Mouse (Mus musculus): Measurements from ENCODE around the gene Kank2.

The Kank2 gene

GRCm38 (mm10) chr9:21798345-21799009, at the start of gene Kank2:
TSS of gene Kank2 (minus strand) at chr9:21798744.
- peak; percentile 96 for DNase-seq

- no peak for DNase-seq
Observed at GRCm38 (mm10) chr9:21847926-21848325, 49.4 kb upstream of the Kank2 start.

DNA sequence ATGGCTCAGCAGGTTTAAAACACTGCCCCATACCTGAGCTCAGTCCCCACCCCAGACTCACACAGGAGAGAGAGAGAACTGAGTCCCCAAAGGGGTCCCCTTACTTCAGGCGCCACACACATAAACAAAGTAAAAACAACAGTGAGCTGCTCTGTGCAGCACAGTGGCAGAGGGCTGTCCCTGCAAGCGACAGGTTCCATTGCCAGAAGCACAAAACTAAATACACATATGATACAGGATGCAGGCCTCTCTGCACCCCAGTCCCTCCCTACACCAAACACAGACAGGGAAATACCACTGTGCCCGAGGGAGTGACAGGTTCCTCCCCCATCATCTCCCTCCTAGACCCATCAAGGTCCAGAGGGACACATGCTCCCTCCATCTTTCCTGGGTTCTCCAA, 48.9 kb upstream of the Kank2 start:
- no peak for DNase-seq

DNA sequence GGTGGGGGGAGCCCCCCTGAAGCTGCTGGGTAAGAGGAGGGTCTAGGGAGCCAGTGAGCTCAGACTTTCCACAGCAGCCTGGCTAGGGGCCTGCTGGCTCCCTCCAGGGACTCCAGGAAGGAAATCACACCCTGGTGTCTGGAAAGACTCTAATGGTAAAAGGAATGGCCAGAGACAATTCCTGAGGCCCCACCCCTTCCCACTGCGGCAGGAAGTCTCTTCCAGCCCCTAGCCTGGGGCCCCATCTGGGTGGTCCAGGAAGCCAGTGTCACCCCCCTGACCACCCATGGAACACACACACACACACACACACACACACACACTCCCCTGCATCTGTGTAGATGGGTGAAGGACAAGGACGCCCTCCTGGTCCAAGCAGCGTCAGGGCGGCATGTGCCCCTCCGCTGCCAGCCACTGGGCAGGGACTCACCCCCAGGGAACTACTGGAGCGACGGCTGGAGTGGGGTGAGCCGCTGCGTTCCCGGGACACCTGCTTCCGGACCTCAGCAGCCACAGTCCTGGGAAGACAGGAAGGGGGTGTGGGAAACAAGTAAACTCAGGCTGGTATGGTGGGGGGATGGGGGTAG, 48.3 kb upstream of the Kank2 start:
- peak; percentile 73 to 83 for DNase-seq

DNA sequence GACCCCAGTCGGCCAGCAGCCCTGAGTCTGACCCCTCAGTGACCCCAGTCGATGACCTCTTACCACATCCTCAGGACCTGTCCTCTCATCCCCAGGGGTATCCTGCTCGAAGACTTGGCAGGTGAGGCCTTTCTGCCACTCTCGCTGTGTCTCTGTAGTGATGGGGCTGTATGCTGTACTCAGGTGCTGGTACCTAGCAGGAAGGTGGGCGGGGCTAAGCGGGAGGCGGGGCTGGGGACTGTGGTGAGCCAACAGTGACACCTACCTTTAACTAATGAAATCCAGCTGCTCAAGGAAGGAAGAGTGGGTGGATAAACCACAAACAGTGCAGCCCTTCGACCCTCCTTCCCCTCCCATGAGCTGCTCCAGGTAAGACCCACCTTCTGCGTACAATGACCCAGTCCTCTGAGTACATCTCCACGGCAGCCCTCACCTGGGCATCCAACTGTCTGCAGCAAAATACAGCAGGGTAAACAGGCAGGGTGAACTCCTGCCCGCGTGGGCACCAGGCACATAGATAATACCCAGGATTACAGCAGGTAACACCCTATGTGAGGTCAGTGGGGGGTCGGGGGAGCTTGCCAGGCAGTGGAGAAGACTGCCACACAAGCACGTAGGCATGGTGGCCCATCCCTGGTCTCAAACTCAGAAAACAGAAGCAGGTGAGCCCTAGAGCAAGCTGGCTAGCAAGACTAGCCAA, 47.0 kb upstream of the Kank2 start:
- peak; percentile 74 to 81 for DNase-seq

DNA sequence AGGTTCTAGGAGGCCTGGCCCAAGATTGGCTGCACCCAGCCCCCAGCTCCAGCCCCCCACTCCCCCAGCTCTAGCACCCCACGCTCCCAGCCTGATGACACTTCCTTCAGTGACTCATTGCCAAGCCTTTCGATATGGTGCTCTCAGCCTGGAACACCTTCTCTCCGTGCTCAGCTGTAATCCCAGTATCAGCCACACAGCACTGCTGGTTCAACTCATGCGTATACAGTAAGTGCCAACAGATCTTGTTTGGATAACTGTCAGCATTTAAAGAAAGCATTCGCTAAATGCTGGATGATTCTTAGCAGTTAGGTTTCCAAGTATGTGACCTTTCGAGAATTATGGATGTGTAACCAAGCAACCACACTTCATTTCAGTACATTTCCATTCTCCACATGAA, 44.5 kb upstream of the Kank2 start:
- DNase-seq, result no peak

DNA sequence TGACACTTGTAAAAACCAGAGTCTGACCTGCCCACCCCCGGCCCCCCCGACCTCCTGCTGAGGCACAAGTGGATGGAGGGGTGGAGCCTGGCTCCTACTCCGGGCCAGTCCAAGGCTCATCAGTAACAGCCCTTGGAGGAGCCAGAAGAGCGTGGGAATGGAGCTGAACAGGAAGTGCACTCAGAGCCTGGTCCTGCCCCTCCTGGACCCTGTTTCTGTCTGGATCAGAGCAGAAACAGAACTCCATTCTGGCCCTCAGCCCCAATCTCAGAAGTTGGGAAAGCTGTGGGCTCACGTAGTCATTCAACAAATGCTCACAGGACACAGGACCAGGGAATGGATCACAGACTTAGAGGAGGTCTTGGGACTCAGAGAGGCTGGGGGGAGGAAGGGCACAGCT, 43.8 kb upstream of the Kank2 start:
- DNase-seq, result peak; percentile 46 to 69

DNA sequence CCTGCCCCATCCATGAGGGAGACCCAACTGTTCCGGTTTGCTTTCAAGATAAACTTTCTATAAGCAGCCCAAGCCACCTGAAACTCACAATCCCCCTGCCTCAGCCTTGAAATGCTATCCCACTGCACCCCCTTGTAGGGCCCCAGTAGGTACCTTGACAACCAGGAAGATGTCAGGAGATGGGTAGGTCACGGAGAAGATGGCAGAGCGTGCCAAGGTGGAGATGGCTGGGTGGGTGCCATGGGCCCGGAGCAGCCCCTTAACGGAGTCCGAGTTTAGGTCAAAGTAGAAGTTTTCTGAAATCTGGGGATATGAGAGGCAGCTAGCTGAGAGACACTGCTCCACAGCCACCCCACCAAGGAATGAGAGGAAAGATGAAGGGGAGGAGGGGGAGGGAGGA, 42.8 kb upstream of the Kank2 start:
- no peak for DNase-seq

GRCm38 (mm10) chr9:21840115-21840787, 41.7 kb upstream of the Kank2 start:
- peak; percentile 72 to 77 for DNase-seq

- no peak for DNase-seq
Observed at GRCm38 (mm10) chr9:21837690-21838089, 39.1 kb upstream of the Kank2 start.

- DNase-seq, result peak; percentile 80 to 88
Observed at GRCm38 (mm10) chr9:21835258-21835912, 36.8 kb upstream of the Kank2 start, which contains the start of gene Angptl8. TSS of gene Angptl8 (plus strand) at chr9:21835510.

GRCm38 (mm10) chr9:21831558-21832240, 33.2 kb upstream of the Kank2 start:
- DNase-seq, result no peak

DNA sequence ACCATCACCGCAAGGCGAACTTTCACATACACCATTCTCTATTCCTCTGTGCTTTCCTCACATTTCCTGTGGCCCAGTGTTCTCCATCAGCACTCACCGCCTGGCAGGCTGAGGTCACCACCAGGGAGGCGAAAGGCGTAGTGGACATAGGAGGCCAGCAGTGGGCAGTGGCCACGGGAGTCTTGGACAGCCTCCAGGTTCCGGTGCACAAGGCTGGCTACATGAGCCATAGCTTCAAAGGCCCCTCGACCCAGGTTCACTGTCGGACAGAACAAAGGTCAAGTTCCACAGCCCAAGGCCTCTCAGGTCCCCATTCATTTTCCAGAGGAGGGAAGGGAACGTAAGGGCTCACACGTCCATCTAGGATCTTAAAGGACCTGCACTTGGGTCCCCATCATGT, 32.4 kb upstream of the Kank2 start:
- DNase-seq, result peak; percentile 45 to 75

DNA sequence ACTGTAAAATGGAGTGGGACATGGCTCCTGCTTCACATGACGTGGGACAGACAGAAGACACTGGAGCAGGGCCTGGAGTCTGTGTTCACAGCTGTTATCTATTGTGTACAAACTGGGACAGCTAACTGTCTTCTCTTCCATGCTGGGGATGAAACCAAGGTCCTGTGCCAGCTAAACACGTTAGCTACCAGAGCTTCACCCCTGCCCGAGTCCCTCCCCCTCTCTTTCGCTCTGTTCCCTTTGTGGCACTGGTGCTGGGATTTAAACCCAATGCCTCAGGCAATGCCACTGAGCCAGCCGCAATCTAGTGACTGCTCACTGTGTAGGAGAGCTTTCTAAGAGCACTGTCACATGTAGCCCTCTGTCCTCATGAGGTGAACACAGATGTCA, 31.9 kb upstream of the Kank2 start:
- no peak for DNase-seq

DNA sequence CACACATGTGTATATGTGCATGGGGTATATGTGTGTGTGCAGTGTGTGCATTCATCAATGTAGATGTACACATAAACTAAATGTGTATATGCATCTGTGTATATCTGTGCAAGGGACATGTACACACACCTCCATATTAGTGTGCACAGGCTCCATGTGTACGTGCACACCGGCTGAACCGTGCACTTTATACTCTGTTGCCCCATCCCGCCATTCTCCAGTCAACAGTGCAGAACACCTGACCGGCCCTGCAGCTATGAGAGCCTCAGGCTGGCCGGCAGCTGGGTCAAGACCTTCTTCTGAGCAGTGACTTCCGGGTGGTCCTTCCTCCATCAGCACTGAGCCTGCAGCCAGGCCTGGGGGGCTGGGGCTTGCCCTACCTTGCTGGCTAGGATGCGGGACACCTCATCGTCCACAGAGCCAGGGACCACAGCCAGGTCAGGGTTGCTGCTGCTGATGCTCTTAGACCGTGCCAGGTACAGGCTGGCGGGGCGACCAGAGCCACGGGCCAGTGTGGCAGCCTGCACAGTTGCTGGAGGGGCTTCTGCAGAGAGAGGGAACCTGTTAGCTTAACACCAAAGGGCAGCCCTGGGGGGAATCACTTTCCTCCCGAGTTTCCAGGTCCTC, 31.4 kb upstream of the Kank2 start:
- no peak for DNase-seq

DNA sequence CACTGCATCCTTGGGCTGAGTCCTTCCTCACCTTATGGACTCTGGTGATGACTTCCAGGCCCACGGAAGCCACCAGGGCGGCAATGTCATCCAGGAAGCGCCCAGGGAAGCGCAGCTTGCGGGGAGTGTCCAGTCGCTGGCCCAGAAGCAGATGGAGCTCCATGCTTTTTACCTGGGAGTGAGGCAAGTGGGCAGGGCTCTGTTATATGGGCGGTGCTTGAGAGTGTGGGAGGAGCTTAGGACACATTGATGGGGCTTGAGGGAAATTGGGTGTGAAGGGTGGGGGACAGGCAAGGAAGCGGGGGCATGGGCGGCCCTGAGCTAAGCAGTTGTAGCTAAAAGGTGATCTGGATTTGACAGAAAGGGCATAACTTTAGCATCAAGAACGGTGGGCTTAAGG, 25.8 kb upstream of the Kank2 start:
- no peak for DNase-seq

GRCm38 (mm10) chr9:21823957-21824356, 25.4 kb upstream of the Kank2 start:
- DNase-seq, result no peak

- no peak for DNase-seq
Observed at GRCm38 (mm10) chr9:21822686-21823085, 24.1 kb upstream of the Kank2 start.

GRCm38 (mm10) chr9:21820183-21820582, 21.6 kb upstream of the Kank2 start:
- DNase-seq, result no peak

DNA sequence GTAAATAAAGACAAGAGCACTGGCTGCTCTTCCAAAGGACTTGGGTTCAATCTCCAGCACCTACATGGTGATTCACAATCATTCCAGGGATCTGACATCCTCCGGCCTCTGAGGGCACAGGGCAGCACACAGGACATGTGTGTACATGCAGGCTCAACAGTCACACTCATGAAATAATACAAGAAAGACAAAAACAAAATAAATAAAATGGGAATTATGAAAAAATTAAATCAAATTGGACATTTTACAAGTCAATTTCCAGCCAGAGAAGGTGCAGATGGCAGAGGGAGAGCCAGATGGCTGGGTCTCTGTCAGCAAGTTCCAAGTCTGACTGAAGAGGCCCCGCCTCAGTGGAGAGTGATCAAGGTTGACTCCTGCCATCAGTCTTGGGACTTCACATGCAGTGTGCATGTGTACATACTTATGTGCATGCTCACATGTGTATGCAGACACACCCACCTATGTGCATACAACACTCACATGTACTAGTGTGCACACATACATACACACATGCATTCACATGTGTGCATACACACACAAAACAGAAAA, 20.7 kb upstream of the Kank2 start:
- no peak for DNase-seq

GRCm38 (mm10) chr9:21818561-21818960, 20.0 kb upstream of the Kank2 start:
- DNase-seq, result no peak

DNA sequence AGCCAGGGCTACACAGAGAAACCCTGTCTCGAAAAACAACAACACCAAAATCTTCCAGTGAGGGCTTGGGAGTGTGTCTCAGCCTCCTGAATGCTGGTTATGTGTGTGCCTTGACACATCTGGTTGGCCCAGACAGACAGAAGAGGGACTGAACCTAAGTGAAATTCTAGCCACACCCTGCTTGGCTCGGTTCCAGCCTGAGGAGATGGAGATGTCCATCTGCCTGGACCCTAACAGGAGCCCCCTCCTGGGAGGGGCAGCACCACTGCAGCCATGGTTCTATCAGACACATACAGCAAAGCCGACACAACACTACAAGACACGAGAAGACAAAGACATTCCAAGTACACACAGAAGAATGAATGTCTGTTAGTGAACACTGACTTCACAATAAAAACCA, 19.6 kb upstream of the Kank2 start:
- no peak for DNase-seq

Data from kidney, postnatal 4 days (tissue).